Mouse (Mus musculus) stomach, postnatal 0 days (tissue): ENCODE results near the gene Rnf157. TPM values are rescaled to one million over a fixed set of nuclear protein-coding genes. Genes with fewer than 3 reads are reported as not detected.

Experiments used
- ATAC-seq: fragments of 200-750 bp; cut with Nextera tagmentation; 2 replicates; pipeline ENCODE4 v1.8.0; 2017; ENCODE audit not compliant: low FRiP score, low TSS enrichment
- DNase-seq: peaks from one replicate; pipeline ENCODE4 v3.0.0-alpha.2; 2016; ENCODE audit warnings: low spot score
- H3K27ac ChIP-seq: fragments of 300-500 bp; sonication (generic); replicated peaks from 2 replicates; pipeline ENCODE4 v1.5.1; 2014; ENCODE audit warnings: mild to moderate bottlenecking, control low read depth
- H3K27me3 ChIP-seq: fragments of 300-500 bp; sonication (generic); 2 replicates; pipeline ENCODE4 v1.6.1; 2014; ENCODE audit warnings: low read length; ENCODE audit not compliant: control insufficient read depth, insufficient read depth
- H3K36me3 ChIP-seq: fragments of 300-500 bp; sonication (generic); 2 replicates; pipeline ENCODE4 v1.6.1; 2014; ENCODE audit warnings: low read length, mixed read lengths; ENCODE audit not compliant: control insufficient read depth, insufficient read depth
- H3K4me1 ChIP-seq: fragments of 300-500 bp; sonication (generic); replicated peaks from 2 replicates; pipeline ENCODE4 v1.6.1; 2014; ENCODE audit warnings: antibody characterized with exemption; ENCODE audit not compliant: control insufficient read depth, insufficient read depth
- H3K4me2 ChIP-seq: fragments of 300-500 bp; sonication (generic); replicated peaks from 2 replicates; pipeline ENCODE4 v1.6.1; 2014; ENCODE audit warnings: low read depth, mild to moderate bottlenecking, control low read depth, moderate library complexity
- H3K4me3 ChIP-seq: fragments of 300-500 bp; sonication (generic); 2 replicates; pipeline ENCODE4 v1.5.1; 2014; ENCODE audit warnings: low read depth, low read length, control low read depth
- H3K9ac ChIP-seq: fragments of 300-500 bp; sonication (generic); 2 replicates; pipeline ENCODE4 v1.6.1; 2014; ENCODE audit warnings: mild to moderate bottlenecking, low read length, control low read depth, mixed read lengths
- H3K9me3 ChIP-seq: fragments of 300-500 bp; sonication (generic); 2 replicates; pipeline ENCODE4 v1.6.1; 2016; ENCODE audit warnings: low read length; ENCODE audit not compliant: control insufficient read depth
- CTCF ChIP-seq: IDR thresholded peaks from 2 replicates; pipeline ENCODE4 v1.5.1; 2016; ENCODE audit warnings: antibody characterized with exemption, low read depth, mild to moderate bottlenecking, moderate library complexity
- EP300 ChIP-seq: optimal IDR thresholded peaks from 2 replicates; pipeline ENCODE3; 2016; ENCODE audit warnings: antibody characterized with exemption
- WGBS: fragments of 180-500 bp; shearing (Covaris S2); extraction: QIAGEN DNeasy Blood & Tissue Kit; methylation state at CpG from one replicate; pipeline ENCODE4 v1.1.7; 2014; 5-methylcytosine and 5-hydroxymethylcytosine counted together
- polyA plus RNA-seq: library from polyadenylated mRNA; unstranded; fragments of >200 nt; fragmentation: Nextera tagmentation; extraction: Ambion mirVana; gene quantifications from 2 replicates; pipeline ENCODE4 v1.2.1, GENCODE M21; 2015

The Rnf157 gene
- polyA plus RNA-seq, 1 experiment from 2014 or later = 2.8 TPM

DNA sequence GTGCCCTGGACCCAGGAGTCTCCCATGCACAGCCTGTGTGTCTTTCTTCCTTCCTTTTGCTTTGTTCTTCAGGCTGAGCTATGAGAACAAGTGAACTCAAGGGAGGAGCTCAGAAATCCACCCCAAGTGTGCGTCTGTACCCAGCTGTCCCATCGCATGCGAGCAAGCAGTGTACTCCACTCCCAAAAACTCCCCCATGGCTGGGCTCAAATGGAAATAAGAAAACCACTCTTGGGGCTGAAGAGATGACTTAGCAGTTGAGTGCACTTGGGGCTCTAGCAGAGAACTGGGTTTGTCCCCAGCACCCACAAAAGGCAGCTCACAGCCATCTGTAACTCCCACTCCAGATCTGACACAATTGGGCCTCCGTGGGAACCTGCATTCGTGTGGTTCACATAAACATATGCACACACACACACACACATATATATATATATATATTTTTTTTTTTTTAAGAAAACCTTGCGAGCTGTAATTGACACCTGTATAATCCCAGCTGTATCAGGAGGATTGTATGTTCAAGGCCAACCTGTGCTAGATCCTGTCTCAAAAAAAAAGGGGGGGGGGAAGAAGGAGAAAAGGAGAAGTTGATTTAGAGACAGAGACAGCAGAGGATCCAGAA lies 6.1 kb upstream of the Rnf157 start:
- no peaks in the 10 kb centered on the region for H3K27me3 ChIP-seq
- no peak overlapping the region for H3K4me2 ChIP-seq
- TF ChIP-seq CTCF (no peak), EP300 (no peak)
- no peak overlapping the region for H3K9ac ChIP-seq
- ATAC-seq (no peak), DNase-seq (no peak)
- no peak overlapping the region for H3K27ac ChIP-seq
- H3K9me3 ChIP-seq = no peaks in the 10 kb centered on the region
- H3K4me3 ChIP-seq = no peak overlapping the region
- WGBS = 65% methylated on average over 6 of the region's 6 CpGs
- no peaks in the 10 kb centered on the region for H3K36me3 ChIP-seq
- no peaks in the 10 kb centered on the region for H3K4me1 ChIP-seq

DNA sequence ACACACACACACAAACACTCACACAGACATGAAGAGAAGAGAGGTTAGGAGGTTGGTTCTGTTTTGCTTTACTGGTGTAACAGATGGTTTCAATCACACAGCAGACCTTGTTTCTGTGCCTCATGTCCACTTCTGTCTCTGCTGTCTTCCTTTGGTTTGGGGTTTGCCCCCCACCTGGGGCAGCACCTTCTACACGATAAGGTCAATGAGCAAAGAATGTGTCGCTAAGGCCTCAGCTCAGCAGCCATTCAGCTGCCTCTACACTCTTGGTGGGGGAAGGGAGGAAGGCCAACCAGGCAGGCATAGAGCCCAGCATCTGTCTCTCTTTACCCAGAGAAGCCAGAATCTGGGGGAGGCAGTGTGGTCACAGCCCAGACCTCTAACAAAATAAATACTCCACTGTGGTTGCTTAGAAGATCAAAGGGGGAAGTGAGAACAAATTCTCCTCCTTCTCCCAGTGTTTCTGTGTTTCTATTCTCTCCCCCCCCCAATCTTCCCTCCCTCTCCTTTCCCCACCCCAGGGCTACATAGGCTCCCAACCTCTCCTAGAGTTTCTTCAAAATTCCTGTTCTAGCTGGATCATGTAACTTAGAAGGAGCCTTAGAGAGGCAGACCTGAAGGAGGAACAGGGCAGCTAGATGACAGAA lies 5.5 kb upstream of the Rnf157 start:
- no peak overlapping the region for H3K4me2 ChIP-seq
- H3K4me1 ChIP-seq = 0 out of 2 replicates have a peak, but pooled peaks cover 1% of the 10 kb centered on the region
- H3K36me3 ChIP-seq = no peaks in the 10 kb centered on the region
- no peaks in the 10 kb centered on the region for H3K27me3 ChIP-seq
- 0 out of 2 replicates have a peak overlapping the region, but pooled peaks have one; percentile 20 for H3K27ac ChIP-seq
- no peak overlapping the region for H3K4me3 ChIP-seq
- ATAC-seq (peak; percentile 19; the same call in 1 of the 2 replicates), DNase-seq (no peak)
- no peak for TF ChIP-seq CTCF
- no peak for TF ChIP-seq EP300
- H3K9ac ChIP-seq = no peak overlapping the region
- 10% methylated on average over 2 of the region's 2 CpGs for WGBS
- no peaks in the 10 kb centered on the region for H3K9me3 ChIP-seq

DNA sequence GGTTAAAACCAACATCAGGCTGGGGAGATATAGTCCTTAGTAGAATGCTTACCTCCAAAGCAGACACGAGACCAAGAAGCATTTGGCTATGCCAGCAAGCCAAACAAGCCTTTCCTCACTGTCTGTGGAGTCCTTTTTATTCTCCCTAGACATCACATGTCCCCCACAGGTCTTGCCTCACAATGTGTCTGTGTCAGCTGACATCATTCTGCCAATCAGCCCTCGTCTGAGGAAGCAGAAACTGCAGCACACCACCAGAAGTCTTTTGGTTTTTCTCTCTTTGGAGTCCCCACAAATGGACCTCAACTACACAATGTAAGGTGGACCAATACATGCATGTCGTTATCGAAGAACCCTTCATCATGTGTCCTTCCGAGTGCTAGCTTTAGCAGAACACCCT lies 4.2 kb upstream of the Rnf157 start:
- Histone ChIP-seq H3K4me1 (0 out of 2 replicates have a peak, but pooled peaks cover 2% of the 10 kb centered on the region), H3K9me3 (no peaks in the 10 kb centered on the region), H3K27ac (no peak overlapping the region), H3K9ac (no peak overlapping the region), H3K4me2 (no peak overlapping the region), H3K27me3 (no peaks in the 10 kb centered on the region), H3K4me3 (no peak overlapping the region), H3K36me3 (no peaks in the 10 kb centered on the region)
- DNase-seq (no peak), ATAC-seq (no peak)
- WGBS = 92% methylated on average over 5 of the region's 5 CpGs
- TF ChIP-seq EP300 = no peak
- no peak for TF ChIP-seq CTCF

DNA sequence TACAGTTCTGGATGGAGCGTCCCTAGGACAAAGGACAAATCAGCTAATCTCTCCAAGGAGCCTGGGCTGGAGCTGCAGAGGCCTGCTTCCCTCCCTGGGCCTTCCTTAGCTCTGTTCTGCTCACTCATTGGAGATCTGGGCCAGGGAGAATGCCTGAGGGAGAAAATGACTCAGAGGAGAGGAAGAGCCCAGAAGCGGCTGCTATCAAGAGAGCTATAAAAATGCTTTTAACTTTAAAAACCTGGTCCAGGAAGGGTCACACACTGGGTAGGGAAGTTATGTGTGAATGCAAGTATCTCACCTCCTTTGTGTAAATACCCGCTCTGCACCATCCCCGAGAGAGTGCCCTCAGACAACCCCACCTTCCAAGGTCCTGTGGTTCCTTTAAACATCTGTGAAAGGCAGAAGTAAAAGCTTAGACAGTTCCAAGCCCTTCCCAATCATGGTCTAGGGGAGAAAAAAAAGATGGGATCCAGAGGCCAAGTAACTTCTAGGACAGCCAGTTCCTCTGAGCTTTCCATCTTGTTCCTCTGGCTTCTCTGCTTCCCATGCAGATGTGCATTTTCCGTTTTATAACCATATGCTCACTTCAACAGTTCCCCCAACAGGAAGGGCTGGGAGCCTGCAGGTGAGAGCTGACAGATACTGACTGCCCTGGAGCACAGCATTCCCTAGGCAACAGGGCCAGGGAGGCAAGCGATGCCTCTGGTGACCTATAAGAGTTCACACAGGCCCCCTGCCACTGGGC lies 3.5 kb upstream of the Rnf157 start:
- no peak overlapping the region for H3K4me3 ChIP-seq
- H3K27me3 ChIP-seq = no peaks in the 10 kb centered on the region
- no peak overlapping the region for H3K9ac ChIP-seq
- 0 out of 2 replicates have a peak overlapping the region, but pooled peaks have one; percentile 18 for H3K27ac ChIP-seq
- H3K9me3 ChIP-seq = no peaks in the 10 kb centered on the region
- H3K4me2 ChIP-seq = no peak overlapping the region
- DNase-seq = no peak
- H3K4me1 ChIP-seq = 0 out of 2 replicates have a peak, but pooled peaks cover 2% of the 10 kb centered on the region
- no peaks in the 10 kb centered on the region for H3K36me3 ChIP-seq
- no peak for TF ChIP-seq EP300
- TF ChIP-seq CTCF = no peak
- no peak for ATAC-seq
- WGBS = 60% methylated on average over 6 of the region's 6 CpGs

DNA sequence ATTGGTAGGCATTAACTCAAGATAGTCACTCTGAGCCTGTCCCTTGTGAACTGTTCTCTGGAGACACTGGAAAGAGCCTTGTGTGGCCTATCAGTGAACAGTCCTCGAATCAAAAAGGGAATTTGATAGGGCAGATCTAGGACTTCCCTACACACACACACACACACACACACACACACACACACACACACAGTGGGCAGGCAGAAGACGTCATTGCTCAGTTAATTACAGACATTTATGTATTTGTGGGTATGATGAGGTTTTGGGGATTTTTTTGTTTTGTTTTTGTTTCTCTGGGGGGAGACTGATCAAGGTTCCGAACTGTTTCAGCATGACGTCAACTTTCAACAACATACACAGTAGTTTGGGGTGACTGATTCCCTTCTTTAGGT lies 795 bp upstream of the Rnf157 start:
- no peak overlapping the region for H3K4me3 ChIP-seq
- ATAC-seq = no peak
- H3K36me3 ChIP-seq = no peaks in the 10 kb centered on the region
- H3K4me1 ChIP-seq = 0 out of 2 replicates have a peak, but pooled peaks cover 2% of the 10 kb centered on the region
- whole genome bisulfite sequencing = 79% methylated on average over 4 of the region's 4 CpGs
- no peak for TF ChIP-seq EP300
- TF ChIP-seq CTCF = no peak
- no peak overlapping the region for H3K9ac ChIP-seq
- no peak overlapping the region for H3K27ac ChIP-seq
- peak overlapping the region; percentile 95; the same call in 1 of the 2 replicates for H3K4me2 ChIP-seq
- DNase-seq = no peak
- no peaks in the 10 kb centered on the region for H3K27me3 ChIP-seq
- H3K9me3 ChIP-seq = no peaks in the 10 kb centered on the region
